Mouse (Mus musculus) urinary bladder, postnatal 0 days (tissue): ENCODE data around the gene Phf24. TPM values are rescaled to one million over a fixed set of nuclear protein-coding genes. Genes with fewer than 3 reads are reported as not detected.

Source experiments
- polyA plus RNA-seq: library from polyadenylated mRNA; unstranded; fragments of >200 nt; fragmentation: Nextera tagmentation; extraction: Ambion mirVana; gene quantifications from 2 replicates; pipeline ENCODE4 v1.2.1, GENCODE M21; 2015

Phf24 gene
- 1.5 and 2.0 TPM in 2 replicates for polyA plus RNA-seq

GRCm38 (mm10) chr4:42916617-42917401 is at the start of gene Phf24:
Gene Phf24, plus strand, starts transcription at chr4:42916660.

GRCm38 (mm10) chr4:42874134-42874533 is 42.3 kb upstream of the Phf24 start, which contains the start of gene Fam205c:
Gene Fam205c, minus strand, starts transcription at chr4:42874234.

DNA sequence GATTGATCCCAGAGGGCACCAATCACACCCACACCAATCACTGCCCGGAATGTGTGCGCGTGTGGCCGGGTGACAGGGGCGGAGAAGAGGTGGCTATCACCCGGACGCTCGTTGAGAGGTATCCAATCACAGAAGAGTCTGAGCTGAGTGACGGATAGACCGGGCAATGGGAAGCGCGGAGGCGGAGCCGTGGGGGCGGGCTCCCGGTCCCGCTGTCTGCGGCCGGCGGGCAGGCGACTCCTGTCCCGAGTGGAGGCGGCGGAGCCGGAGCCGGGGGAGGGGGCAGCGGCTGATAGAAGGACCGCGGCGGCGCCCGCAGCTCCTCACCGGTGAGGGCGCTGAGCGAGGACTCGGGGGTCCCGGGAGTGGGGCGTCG is 33.2 kb downstream of the Phf24 start, which contains the start of gene Dnajb5:
Gene Dnajb5 (plus strand): TSS at position 139 of the 376 bp plus-strand sequence.

GRCm38 (mm10) chr4:42969304-42969703 is 52.8 kb downstream of the Phf24 start, which contains the start of gene 1700022I11Rik:
Gene 1700022I11Rik, plus strand, starts transcription at chr4:42969604.

Other genes starting within 250 kb of the Phf24 start
- gene 4930578G10Rik, start 181.1 kb upstream of the Phf24 start, polyA plus RNA-seq: not detected in 2 replicates
- not detected in 2 replicates for gene Ccl19, start 160.1 kb upstream of the Phf24 start, polyA plus RNA-seq
- 3.6 and 5.6 TPM in 2 replicates for gene Ccl21a, start 142.7 kb upstream of the Phf24 start, polyA plus RNA-seq
- 0.05 TPM in 2 replicates for gene Fam205a1, start 62.8 kb upstream of the Phf24 start, polyA plus RNA-seq
- 0.08 TPM in 1 of 2 replicates, not detected in the other for gene Gm12394, start 59.9 kb upstream of the Phf24 start, polyA plus RNA-seq
- 0.27 and 0.35 TPM in 2 replicates for gene Fam205c, start 42.4 kb upstream of the Phf24 start, polyA plus RNA-seq
- gene Dnajb5, start 33.2 kb downstream of the Phf24 start, polyA plus RNA-seq: 27.3 and 35.8 TPM in 2 replicates
- gene 1700022I11Rik, start 52.9 kb downstream of the Phf24 start, polyA plus RNA-seq: 0.45 and 0.46 TPM in 2 replicates
- gene Vcp, start 83.8 kb downstream of the Phf24 start, polyA plus RNA-seq: 282 and 308 TPM in 2 replicates
- gene Fancg, start 93.8 kb downstream of the Phf24 start, polyA plus RNA-seq: 3.8 and 4.9 TPM in 2 replicates
- gene Pigo, start 109.2 kb downstream of the Phf24 start, polyA plus RNA-seq: 6.9 and 8.6 TPM in 2 replicates
- 168 and 170 TPM in 2 replicates for gene Stoml2, start 115.0 kb downstream of the Phf24 start, polyA plus RNA-seq
- 6.6 and 9.3 TPM in 2 replicates for gene Fam214b, start 129.6 kb downstream of the Phf24 start, polyA plus RNA-seq
- 3.6 and 3.7 TPM in 2 replicates for gene Unc13b, start 142.3 kb downstream of the Phf24 start, polyA plus RNA-seq